Mouse (Mus musculus) MEL (cell line): ENCODE results near the gene Golph3l. TPM values are rescaled to one million over a fixed set of nuclear protein-coding genes. Genes with fewer than 3 reads are reported as not detected.
"Not testable (repeated sequence)": the region's sequence is repeated elsewhere in the genome, so short reads cannot be mapped to it uniquely, and the experiment has no call there.

Experiments
- DNase-seq: peaks from one replicate; pipeline ENCODE4 v3.0.0; 2011; ENCODE audit warnings: low read depth, low spot score
- H3K27ac ChIP-seq: 2 replicates; pipeline ENCODE4 v1.5.1; 2012; ENCODE audit warnings: low read depth, mild to moderate bottlenecking, control low read depth, low read length, moderate library complexity; ENCODE audit not compliant: control insufficient read depth
- H3K27me3 ChIP-seq, 2 experiments: fragments of 150-350 bp in 1 of 2; sonication (generic) in 1 of 2; 2 replicates each; pipeline ENCODE4 v1.6.1; 2012; ENCODE audit warnings: low read length in 2 of 2, mild to moderate bottlenecking in 2 of 2, improper control_type of control experiment in 1 of 2, moderate library complexity in 1 of 2; ENCODE audit not compliant: insufficient read depth in 2 of 2, control insufficient read depth in 1 of 2
- H3K36me3 ChIP-seq, 2 experiments: 2 replicates each; pipeline ENCODE4 v1.6.1; 2012 to 2014; ENCODE audit warnings: low read length in 2 of 2, improper control_type of control experiment in 1 of 2, inconsistent platforms in 1 of 2, mild to moderate bottlenecking in 1 of 2; ENCODE audit not compliant: insufficient read depth in 2 of 2, control insufficient read depth in 1 of 2
- H3K4me1 ChIP-seq, 2 experiments: fragments of 150-350 bp in 1 of 2; sonication (generic) in 1 of 2; 2 replicates each; pipeline ENCODE4 v1.6.1; 2012; ENCODE audit warnings: low read length in 2 of 2, improper control_type of control experiment in 1 of 2, mild to moderate bottlenecking in 1 of 2; ENCODE audit not compliant: insufficient read depth in 2 of 2, control insufficient read depth in 1 of 2
- H3K4me3 ChIP-seq, 2 experiments: fragments of 150-350 bp in 1 of 2; sonication (generic) in 1 of 2; 2 replicates each; pipeline ENCODE4 v1.5.1; 2012; ENCODE audit warnings: low read depth in 2 of 2, low read length in 2 of 2, mild to moderate bottlenecking in 2 of 2, moderate library complexity in 2 of 2, control low read depth in 1 of 2, improper control_type of control experiment in 1 of 2; ENCODE audit not compliant: control insufficient read depth in 1 of 2, insufficient read depth in 1 of 2
- H3K79me2 ChIP-seq: 2 replicates; pipeline ENCODE4 v1.6.1; 2012; ENCODE audit warnings: mild to moderate bottlenecking, low read length, moderate library complexity; ENCODE audit not compliant: control insufficient read depth, poor library complexity, insufficient read depth
- H3K9ac ChIP-seq: 2 replicates; pipeline ENCODE4 v1.6.1; 2012; ENCODE audit warnings: low read depth, mild to moderate bottlenecking, control low read depth, low read length, moderate library complexity; ENCODE audit not compliant: control insufficient read depth, poor library complexity, severe bottlenecking
- H3K9me3 ChIP-seq: fragments of 150-350 bp; sonication (generic); replicated peaks from 2 replicates; pipeline ENCODE4 v1.6.1; 2012; ENCODE audit warnings: mild to moderate bottlenecking, low read length, improper control_type of control experiment, moderate library complexity; ENCODE audit not compliant: insufficient read depth
- CTCF ChIP-seq, 3 experiments: IDR thresholded peaks in 2 of 3; conservative IDR thresholded peaks in 1 of 3; 2 replicates each; pipeline ENCODE4 v1.5.1; 2011 to 2012; ENCODE audit warnings: low read length in 3 of 3, low read depth in 2 of 3, mild to moderate bottlenecking in 2 of 3, improper control_type of control experiment in 1 of 3, inconsistent platforms in 1 of 3, mixed read lengths in 1 of 3, moderate library complexity in 1 of 3; ENCODE audit not compliant: control insufficient read depth in 1 of 3, insufficient read depth in 1 of 3, poor library complexity in 1 of 3, severe bottlenecking in 1 of 3
- ETS1 ChIP-seq: IDR thresholded peaks from 2 replicates; pipeline ENCODE4 v1.6.1; 2012; ENCODE audit warnings: low read depth, mild to moderate bottlenecking, inconsistent platforms, low read length, improper control_type of control experiment, moderate library complexity
- GABPA ChIP-seq: IDR thresholded peaks from 2 replicates; pipeline ENCODE4 v1.6.1; 2012; ENCODE audit warnings: low read depth, mild to moderate bottlenecking, inconsistent platforms, low read length, improper control_type of control experiment, moderate library complexity
- MAX ChIP-seq: IDR thresholded peaks from 2 replicates; pipeline ENCODE4 v1.6.1; 2011; ENCODE audit warnings: low read length, improper control_type of control experiment
- MEF2A ChIP-seq: IDR thresholded peaks from 2 replicates; pipeline ENCODE4 v1.6.1; 2014; ENCODE audit warnings: low read depth, mild to moderate bottlenecking, inconsistent platforms, low read length, improper control_type of control experiment; ENCODE audit not compliant: poor library complexity, insufficient replicate concordance, severe bottlenecking; ENCODE audit errors: extremely low read depth
- MXI1 ChIP-seq: IDR thresholded peaks from 2 replicates; pipeline ENCODE4 v1.6.1; 2011; ENCODE audit warnings: mild to moderate bottlenecking, low read depth, low read length, improper control_type of control experiment
- MYB ChIP-seq: IDR thresholded peaks from 2 replicates; pipeline ENCODE4 v1.6.1; 2011; ENCODE audit warnings: mild to moderate bottlenecking, low read depth, low read length, improper control_type of control experiment
- MYC ChIP-seq: IDR thresholded peaks from 2 replicates; pipeline ENCODE4 v1.6.1; 2011; ENCODE audit warnings: low read depth, mild to moderate bottlenecking, low read length, improper control_type of control experiment, moderate library complexity
- POLR2A ChIP-seq, 2 experiments: IDR thresholded peaks; 2 replicates each; pipeline ENCODE4 v1.6.1; 2011 to 2012; ENCODE audit warnings: low read length in 2 of 2, mild to moderate bottlenecking in 2 of 2, control low read depth in 1 of 2, improper control_type of control experiment in 1 of 2, low read depth in 1 of 2, moderate library complexity in 1 of 2; ENCODE audit not compliant: control insufficient read depth in 1 of 2, insufficient read depth in 1 of 2, poor library complexity in 1 of 2
- RAD21 ChIP-seq: IDR thresholded peaks from 2 replicates; pipeline ENCODE4 v1.6.1; 2011; ENCODE audit warnings: mild to moderate bottlenecking, low read depth, low read length, improper control_type of control experiment
- SIN3A ChIP-seq: IDR thresholded peaks from 2 replicates; pipeline ENCODE4 v1.6.1; 2012; ENCODE audit warnings: low read length, improper control_type of control experiment, inconsistent platforms
- SMC3 ChIP-seq: IDR thresholded peaks from 2 replicates; pipeline ENCODE4 v1.6.1; 2011; ENCODE audit warnings: low read depth, low read length, improper control_type of control experiment
- TAL1 ChIP-seq: IDR thresholded peaks from 2 replicates; pipeline ENCODE4 v1.6.1; 2012; ENCODE audit warnings: mild to moderate bottlenecking, inconsistent platforms, low read length, moderate library complexity, mixed read lengths
- TBP ChIP-seq: IDR thresholded peaks from 2 replicates; pipeline ENCODE4 v1.8.0; 2011; ENCODE audit warnings: low read depth, low read length, improper control_type of control experiment
- TCF12 ChIP-seq: IDR thresholded peaks from 2 replicates; pipeline ENCODE4 v1.6.1; 2014; ENCODE audit warnings: low read depth, mild to moderate bottlenecking, inconsistent platforms, low read length, improper control_type of control experiment, moderate library complexity
- USF2 ChIP-seq, 2 experiments: IDR thresholded peaks; 2 replicates each; pipeline ENCODE4 v1.6.1; 2011 to 2012; ENCODE audit warnings: improper control_type of control experiment in 2 of 2, low read length in 2 of 2, borderline replicate concordance in 1 of 2, inconsistent platforms in 1 of 2, low read depth in 1 of 2, mild to moderate bottlenecking in 1 of 2; ENCODE audit not compliant: insufficient read depth in 1 of 2
- ZMIZ1 ChIP-seq: IDR thresholded peaks from 2 replicates; pipeline ENCODE4 v1.6.1; 2012; ENCODE audit warnings: low read depth, mild to moderate bottlenecking, inconsistent platforms, low read length, improper control_type of control experiment, moderate library complexity
- polyA plus RNA-seq, 2 experiments: library from polyadenylated mRNA; stranded (reverse) in 1 of 2; unstranded in 1 of 2; fragments of >175 nt in 1 of 2; fragments of >200 nt in 1 of 2; gene quantifications; 2 replicates each; pipeline versions ENCODE4 v1.2.1 to v1.2.4; 2012; ENCODE audit warnings: low replicate concordance in 2 of 2, low read depth in 1 of 2; ENCODE audit not compliant: insufficient read length in 2 of 2, insufficient read depth in 1 of 2, missing spikeins in 1 of 2
- total RNA-seq: library from RNA; depleted of rRNA; stranded (reverse); fragments of 300-350 nt; gene quantifications from 2 replicates; pipeline ENCODE4 v1.2.3, GENCODE M21; 2012

Golph3l gene
- total and polyA plus RNA-seq, 3 experiments, result 43.8 to 45.1 TPM; not detected in 1

DNA sequence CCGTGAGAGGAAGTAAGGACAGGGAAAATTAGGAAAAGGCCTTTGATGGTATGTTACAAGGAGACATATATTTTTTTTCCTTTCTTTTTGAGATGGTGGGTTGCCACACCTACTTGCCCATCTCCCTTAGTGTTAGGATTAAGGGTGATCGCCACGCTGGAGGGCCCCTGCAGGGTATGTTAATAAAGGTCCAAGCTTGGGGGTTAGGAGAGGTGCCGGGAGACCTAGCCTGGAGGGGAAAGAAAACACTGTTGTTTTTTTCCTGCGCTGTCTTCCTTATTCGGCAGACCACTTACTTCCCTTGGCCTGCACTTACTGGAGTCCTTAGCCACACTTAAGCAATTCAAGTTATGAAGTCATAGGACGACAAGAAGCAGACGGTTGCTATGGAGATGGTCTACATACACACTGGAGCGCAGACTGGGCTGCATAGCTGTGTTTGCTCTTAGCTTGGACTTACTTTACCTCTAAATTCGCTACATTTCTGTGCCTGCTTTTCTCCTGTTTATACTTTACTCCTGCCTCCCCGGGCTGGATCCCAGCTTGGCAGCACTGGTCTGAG lies 64.8 kb downstream of the Golph3l start:
- DNase-seq, result no peak
- no peak overlapping the region for H3K9ac ChIP-seq
- H3K27ac ChIP-seq, result no peak overlapping the region
- no peaks in the 10 kb centered on the region for H3K27me3 ChIP-seq
- H3K4me1 ChIP-seq, result peaks cover 19 to 40% of the 10 kb centered on the region in 2 experiments
- no peak overlapping the region for H3K4me3 ChIP-seq
- H3K36me3 ChIP-seq, result peaks cover 0 to 39% of the 10 kb centered on the region in 2 experiments; a peak in 2 of 4 replicates
- no peaks in the 10 kb centered on the region for H3K9me3 ChIP-seq
- TF ChIP-seq ZMIZ1 (no peak), TCF12 (no peak), SMC3 (no peak), TAL1 (no peak), MEF2A (no peak), ETS1 (no peak), MYC (no peak), CTCF (IDR thresholded peaks at IDR 0.05 in 2 of 3, conservative IDR thresholded peaks at IDR 0.05 in 1 of 3; ENCODE audit: control insufficient read depth in 1 of 3, insufficient read depth in 1 of 3, low read depth in 2 of 3, low read length in 3 of 3, poor library complexity in 1 of 3, severe bottlenecking in 1 of 3) (no peak), POLR2A (IDR thresholded peaks at IDR 0.05; ENCODE audit: control insufficient read depth in 1 of 2, insufficient read depth in 1 of 2, low read depth in 1 of 2, low read length in 2 of 2, poor library complexity in 1 of 2) (no peak), TBP (no peak), MAX (no peak), GABPA (no peak), MYB (no peak), USF2 (IDR thresholded peaks at IDR 0.05; ENCODE audit: borderline replicate concordance in 1 of 2, insufficient read depth in 1 of 2, low read depth in 1 of 2, low read length in 2 of 2) (no peak), SIN3A (no peak), RAD21 (no peak), MXI1 (no peak)
- H3K79me2 ChIP-seq, result peaks cover 4% of the 10 kb centered on the region

DNA sequence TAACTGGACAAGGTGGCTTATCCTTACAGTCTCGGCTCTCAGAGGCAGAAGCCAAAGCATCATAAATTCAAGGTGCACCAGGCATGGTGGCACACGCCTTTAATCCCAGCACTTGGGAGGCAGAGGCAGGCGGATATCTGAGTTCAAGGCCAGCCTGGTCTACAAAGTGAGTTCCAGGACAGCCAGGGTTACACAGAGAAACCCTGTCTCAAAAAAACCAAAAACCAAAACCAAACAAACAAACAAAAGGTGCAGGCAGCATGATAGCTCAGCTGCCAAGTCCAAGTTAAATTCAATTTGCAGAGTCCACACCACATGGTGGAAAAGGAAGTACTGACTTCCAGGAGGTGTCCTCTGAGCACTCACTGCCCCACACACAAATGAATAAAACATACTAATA lies 65.6 kb downstream of the Golph3l start:
- H3K9me3 ChIP-seq, H3K27me3 ChIP-seq, H3K9ac ChIP-seq, H3K4me3 ChIP-seq, H3K27ac ChIP-seq, DNase-seq: not testable (repeated sequence)
- peaks cover 12% of the 10 kb centered on the region for H3K79me2 ChIP-seq
- H3K4me1 ChIP-seq, result peaks cover 19 to 39% of the 10 kb centered on the region in 2 experiments
- peaks cover 0 to 38% of the 10 kb centered on the region in 2 experiments; a peak in 2 of 4 replicates for H3K36me3 ChIP-seq
